Mouse (Mus musculus) activated CD4-positive, CD25-positive, alpha-beta regulatory T cell (primary cell): Measurements from ENCODE around the gene Cypt1. TPM values are rescaled to one million over a fixed set of nuclear protein-coding genes. Genes with fewer than 3 reads are reported as not detected.

Experiments
- polyA plus RNA-seq, 2 experiments: library from polyadenylated mRNA; unstranded; fragments of 100-300 nt; shearing (Covaris generic); gene quantifications; one replicate each; pipeline ENCODE4 v1.2.1; 2017

Cypt1 gene
- polyA plus RNA-seq = not detected

DNA sequence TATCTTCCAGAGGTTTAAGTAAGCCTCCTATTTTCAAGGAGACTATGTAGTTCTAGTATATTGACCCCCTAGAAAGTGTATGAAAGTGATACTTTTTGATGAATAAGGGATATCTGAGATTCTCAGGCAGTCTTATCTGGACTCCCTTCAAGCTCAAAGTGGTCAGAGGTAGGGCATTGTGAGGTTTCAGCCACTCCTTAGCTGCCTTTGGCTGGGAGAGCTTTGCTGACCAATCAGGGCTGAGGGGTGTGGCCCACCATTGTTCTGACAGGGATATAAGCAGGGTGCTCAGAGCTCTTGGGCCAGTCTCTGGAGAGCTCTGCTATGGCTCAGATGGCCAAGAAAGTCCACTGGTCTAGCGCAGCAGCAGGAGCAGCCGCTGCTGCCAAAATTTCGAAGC is at the start of gene Cypt1:
Gene Cypt1 (plus strand): TSS at position 301 of the 400 bp plus-strand sequence.

Other genes with a start within 250 kb of the Cypt1 start
- gene Maoa, start 96.8 kb downstream of the Cypt1 start, polyA plus RNA-seq = under 1 TPM; 0.29 to 0.36 TPM